Mouse (Mus musculus): ENCODE measurements around the gene Polr2b. TPM values are rescaled to one million over a fixed set of nuclear protein-coding genes. Genes with fewer than 3 reads are reported as not detected.
A peak's percentile ranks its signal among the peaks of the same experiment; 100 is the strongest.

The Polr2b gene
- total RNA-seq (2015), result 95.0 and 110 TPM in 2 replicates
- total RNA-seq (2017), result 138 and 151 TPM in 2 replicates

DNA sequence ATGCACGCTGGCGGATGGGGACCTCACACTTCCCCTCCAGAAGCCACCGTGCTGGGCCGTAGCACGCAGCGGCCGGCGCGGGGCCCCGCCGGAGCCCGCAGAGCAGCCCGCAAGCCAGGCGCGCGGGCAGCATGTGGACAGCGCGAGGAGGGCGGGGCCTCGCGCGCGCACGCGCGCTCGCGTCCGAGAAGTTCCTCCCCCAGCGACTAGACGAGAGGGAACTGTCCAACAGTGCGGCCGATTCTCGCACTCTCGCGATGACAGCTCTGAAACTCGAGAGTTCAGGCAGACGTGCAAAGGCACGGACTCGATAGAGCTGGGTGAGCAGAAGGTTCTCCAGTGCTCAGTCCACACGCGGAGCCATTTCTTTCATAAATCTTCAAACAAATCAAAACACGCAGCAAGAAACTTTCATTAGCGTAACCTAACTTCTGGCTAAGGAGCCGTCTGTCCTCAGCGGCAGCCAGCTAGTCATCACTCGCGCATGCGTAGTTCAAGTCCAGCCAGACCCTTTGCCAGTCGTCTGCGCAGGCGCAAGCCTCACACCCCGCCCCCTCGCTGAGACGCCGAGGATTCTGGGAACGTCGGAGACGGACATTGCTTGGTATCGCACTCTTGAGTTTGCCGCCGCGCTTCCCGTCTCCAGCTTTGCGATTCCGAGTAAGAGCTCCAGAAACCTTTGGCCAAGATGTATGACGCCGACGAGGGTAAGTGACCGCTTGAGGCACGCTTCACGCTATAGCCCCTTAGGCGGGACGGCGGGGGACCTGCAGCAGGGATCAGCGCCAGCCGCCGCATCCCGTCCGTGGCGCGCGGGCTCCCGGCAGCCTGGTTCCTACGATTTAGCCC is at the start of gene Polr2b, which contains the start of gene Noa1:
Polr2b (plus strand) TSS at position 224 of the 849 bp plus-strand sequence.
Noa1 (minus strand) TSS at position 161 of the 849 bp plus-strand sequence.
- ATAC-seq (replicated peaks; ENCODE audit: poor library complexity), result peak; percentile 87

DNA sequence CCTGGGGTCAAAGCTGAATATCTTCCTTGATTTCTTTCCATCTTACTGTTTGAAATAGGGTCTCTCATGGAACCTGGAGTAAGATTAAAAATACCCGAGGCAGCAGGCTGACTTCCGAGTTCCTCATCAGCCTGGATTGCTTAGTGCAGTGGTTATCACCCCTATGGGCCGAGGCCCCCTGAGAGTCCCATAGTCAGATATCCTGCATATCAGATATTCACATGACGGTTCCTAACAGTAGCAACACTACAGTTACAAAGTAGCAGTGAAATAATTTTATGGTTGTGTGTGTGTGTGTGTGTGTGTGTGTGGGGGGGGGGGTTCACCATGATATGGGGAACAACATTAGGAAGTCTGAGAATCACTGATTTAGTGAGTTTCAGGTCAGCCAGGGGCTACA is 48.8 kb upstream of the Polr2b start:
- no peak for ATAC-seq (replicated peaks; ENCODE audit: poor library complexity)

DNA sequence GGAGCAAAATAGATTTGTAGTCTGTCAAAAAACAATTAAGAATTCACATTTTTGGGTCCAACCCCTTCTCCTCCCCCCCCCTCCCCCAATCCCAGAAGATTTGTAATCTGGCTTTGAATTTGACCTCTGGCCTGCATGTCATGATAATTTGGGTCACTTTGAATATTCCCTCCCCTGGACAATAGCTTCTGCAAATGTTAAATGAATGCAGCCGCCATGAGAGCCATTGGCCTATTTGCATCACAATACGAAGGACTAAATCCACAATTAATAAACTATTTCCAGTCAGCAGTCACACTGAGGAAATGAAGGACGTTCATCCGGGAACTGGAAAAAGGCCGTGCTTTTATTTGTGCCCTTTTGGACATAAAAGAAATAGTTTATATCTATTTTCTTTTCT is 47.8 kb upstream of the Polr2b start:
- no peak for ATAC-seq (replicated peaks; ENCODE audit: poor library complexity)

DNA sequence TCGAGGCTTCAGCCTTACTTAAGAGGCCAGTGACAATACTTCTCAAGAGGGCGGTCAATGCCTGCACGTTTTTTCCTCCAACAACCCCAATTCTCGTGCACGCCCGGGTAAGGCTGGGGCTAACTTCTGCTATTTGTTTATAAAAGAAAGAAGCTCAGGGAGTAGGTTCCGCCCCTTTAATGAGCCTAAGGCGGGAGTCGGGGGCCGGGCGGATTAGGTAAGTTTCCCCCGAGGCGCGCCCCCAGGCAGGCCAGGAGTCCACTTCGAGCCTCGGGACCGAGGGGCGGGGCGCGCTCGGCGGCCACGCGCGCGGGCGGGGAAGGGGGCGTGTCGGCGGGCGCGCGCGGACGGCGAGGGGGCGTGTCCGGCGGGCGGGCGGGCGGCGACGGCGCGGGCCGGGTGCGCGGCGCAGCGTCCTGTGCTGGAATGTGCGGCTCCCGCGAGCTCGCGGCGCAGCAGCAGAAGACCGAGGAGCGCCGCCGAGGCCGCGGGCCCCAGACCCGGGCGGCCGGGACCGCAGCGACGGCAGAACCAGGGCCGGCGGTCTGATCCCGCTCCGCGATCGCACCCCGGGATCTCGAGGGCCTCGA is 44.8 kb upstream of the Polr2b start, which contains the start of gene Rest:
Rest (plus strand) TSS at position 411 of the 590 bp plus-strand sequence.
- ATAC-seq (replicated peaks; ENCODE audit: poor library complexity), result peak; percentile 69

DNA sequence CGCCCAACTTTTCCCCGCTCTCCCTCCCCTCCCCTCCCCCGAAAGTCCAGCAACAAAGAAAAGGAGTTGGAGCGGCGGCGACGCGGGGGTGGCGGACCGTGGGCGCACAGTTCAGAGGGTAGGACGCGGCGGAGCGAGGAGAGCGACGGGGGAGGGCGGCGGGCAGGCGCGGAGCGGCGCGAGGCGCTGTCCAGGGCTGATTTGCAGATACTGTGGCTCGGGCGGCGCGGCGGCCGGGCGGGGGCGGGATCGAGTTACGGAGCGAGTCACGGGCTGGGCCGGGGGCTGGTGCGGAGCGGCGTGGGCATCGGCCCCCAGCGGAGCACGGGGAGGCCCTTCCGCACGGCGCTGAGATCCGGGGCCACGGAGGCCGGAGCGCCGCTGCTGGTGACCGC is 44.3 kb upstream of the Polr2b start:
- ATAC-seq (replicated peaks; ENCODE audit: poor library complexity), result peak; percentile 55

DNA sequence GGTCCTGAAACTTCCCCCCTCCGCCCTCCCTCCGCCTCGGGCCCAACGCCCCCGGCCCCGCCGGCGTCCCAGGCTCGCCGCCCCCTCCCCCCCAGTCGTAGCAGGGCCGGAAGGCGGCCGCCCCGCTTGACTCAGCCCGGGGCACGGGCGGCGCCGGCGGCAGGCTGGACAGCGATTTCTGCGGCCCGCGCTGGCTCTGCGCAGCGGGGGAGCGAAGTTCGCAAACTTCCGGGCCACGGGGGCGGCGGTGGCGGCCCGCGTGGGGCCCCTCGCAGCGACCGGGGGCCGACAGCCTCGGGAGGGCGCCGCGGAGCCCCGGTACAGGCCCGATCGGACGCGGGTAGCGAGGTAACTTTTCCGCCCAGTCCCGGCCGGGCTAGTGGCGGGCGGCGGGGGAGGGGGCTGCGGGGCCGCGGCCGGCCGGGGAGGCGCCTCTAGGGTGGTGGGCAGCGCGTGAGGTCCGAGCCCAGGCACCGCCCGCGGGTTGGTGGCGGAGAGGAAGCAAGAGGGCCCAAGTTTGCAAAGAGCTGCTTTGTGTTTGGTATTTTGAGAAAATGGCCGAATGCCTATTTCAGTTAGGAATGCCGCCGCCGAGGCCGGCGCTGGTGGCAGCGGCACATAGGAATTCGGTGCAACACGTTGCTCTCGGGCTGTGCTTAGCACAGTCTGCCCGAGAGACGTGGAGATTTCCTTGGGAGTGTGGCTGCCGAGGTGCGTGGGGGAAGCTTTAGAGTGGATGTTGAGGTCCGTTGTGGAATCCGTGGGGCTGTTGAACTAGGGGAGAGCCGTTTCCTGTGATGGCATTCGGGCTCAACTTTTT is 43.7 kb upstream of the Polr2b start:
- peak; percentile 13 for ATAC-seq (replicated peaks; ENCODE audit: poor library complexity)

DNA sequence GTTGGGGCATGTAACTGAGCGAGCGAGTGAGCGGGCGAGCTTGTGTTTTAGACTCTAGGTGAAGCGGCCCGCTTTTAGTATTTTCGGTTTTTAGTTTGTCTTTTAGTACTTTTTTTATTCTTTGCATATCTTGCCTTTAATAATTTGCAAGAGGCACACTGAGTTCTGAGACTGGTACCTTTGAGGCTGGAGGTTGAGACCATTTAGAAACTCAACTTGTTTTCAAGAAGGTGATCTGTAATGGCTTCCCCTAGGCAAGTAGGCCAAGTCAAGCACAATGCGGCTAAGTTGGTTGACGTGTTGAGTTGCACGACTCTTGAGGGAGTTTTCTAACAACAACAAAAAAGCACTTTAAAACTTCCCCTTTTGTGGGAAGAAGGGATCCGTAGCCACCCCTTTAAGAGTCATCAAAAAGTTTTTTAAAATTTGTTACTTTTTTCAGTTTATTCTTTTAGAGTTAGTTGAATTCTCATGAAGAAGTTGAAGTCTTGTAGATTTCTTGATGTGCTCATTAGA is 43.0 kb upstream of the Polr2b start:
- ATAC-seq (replicated peaks; ENCODE audit: poor library complexity), result peak; percentile 47

DNA sequence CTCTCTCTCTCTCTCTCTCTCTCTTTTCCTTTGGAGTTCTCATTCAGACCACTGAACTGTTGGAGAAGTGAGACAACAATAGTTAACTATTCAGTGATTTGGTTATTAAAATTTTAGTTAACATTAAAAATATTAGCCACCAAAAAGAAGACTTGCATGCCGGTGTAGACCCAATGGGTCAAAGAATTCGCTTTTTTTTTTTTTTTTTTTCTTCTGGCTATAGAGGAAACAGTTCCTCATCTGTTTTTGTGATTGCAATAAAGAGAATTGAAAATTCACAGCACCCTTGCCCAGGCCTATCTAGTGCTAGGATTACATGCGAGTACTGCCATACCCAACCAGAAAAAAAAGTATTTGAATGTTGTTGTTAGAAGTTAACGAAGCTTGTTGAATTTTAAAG is 42.5 kb upstream of the Polr2b start:
- no peak for ATAC-seq (replicated peaks; ENCODE audit: poor library complexity)

DNA sequence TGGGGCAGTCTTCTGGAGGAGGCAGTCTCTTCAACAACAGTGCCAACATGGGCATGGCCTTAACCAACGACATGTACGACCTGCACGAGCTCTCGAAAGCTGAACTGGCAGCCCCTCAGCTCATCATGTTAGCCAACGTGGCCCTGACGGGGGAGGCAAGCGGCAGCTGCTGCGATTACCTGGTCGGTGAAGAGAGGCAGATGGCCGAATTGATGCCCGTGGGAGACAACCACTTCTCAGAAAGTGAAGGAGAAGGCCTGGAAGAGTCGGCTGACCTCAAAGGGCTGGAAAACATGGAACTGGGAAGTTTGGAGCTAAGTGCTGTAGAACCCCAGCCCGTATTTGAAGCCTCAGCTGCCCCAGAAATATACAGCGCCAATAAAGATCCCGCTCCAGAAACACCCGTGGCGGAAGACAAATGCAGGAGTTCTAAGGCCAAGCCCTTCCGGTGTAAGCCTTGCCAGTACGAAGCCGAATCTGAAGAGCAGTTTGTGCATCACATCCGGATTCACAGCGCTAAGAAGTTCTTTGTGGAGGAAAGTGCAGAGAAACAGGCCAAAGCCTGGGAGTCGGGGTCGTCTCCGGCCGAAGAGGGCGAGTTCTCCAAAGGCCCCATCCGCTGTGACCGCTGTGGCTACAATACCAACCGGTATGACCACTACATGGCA is 41.9 kb upstream of the Polr2b start:
- ATAC-seq (replicated peaks; ENCODE audit: poor library complexity), result no peak

DNA sequence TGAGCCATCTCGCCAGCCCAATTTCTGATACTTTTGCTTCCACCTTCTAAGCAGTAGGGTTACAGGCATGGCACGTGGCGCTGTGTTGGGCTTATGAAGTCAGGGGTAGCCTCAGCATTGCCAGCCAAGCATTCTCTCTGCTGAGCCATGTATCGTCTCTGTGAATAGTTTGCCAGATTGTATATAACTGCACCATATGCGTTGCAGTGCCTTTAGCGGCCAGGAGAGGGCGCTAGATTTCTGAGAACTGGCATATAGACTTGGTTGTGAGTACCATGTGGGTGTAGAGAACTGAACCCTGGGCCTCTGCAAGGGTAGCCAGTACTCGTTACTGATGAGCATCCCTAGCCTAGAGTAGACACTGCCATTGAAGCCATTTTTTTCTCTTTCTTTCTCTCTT is 40.5 kb upstream of the Polr2b start:
- ATAC-seq (replicated peaks; ENCODE audit: poor library complexity), result no peak

DNA sequence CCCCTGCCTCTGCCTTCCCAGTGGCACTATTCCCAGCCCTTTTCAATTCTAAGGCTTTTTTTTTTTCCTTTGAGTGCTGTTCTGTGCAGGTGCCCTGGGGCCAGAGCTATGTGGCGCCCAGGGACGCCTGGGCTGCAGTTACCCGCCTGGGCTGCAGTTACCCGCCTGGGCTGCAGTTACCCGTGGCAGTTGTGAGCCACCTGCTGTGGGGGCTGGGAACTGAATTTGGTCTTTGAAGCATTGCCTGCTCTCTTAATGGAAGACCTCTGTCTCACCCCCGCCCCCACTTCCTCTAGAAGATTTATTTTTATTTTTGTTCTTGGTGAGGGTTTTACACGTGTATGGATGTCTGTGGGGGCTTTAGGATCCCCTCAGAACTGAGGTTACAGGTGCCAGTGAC is 36.8 kb upstream of the Polr2b start:
- peak; percentile 65 for ATAC-seq (replicated peaks; ENCODE audit: poor library complexity)

DNA sequence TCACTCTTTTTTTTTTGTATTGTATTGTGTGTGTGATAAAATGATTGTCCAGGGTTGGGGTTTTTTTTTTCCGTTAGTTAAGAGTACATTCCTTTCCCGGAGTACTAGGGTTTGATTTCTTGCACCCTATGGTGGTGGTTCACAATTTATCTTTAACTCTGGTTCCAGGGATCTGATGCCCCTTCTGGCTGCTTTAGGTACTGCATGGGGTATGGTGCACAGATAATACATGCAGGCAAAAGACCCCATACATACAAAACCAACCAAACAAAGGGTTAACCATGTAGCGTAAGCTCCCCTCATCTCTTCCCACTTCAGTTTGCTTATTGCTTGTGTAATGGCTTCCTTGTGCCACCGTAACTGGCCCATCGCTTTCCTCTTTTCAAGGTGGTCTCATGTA is 34.0 kb upstream of the Polr2b start:
- peak; percentile 72 for ATAC-seq (replicated peaks; ENCODE audit: poor library complexity)

DNA sequence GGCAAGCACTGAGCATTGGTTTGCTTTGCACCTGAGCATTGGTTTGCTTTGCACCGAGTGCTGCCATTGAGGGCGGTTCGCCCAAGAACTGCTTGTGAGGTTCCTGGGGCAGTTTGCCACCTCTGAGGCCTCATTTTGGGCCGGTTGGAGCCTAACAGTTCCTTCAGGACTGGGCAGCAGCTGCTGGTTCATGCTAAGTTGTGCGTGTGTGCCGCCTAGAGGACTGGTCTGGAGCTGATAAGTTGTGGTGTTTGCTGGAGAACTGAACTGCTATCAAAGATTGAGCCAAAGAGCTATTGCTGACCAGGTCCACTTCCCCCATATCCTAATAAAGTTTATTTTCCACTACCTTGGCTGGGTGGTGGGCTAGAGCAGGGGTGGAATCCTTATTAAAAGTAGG is 32.7 kb upstream of the Polr2b start:
- peak; percentile 59 for ATAC-seq (replicated peaks; ENCODE audit: poor library complexity)

DNA sequence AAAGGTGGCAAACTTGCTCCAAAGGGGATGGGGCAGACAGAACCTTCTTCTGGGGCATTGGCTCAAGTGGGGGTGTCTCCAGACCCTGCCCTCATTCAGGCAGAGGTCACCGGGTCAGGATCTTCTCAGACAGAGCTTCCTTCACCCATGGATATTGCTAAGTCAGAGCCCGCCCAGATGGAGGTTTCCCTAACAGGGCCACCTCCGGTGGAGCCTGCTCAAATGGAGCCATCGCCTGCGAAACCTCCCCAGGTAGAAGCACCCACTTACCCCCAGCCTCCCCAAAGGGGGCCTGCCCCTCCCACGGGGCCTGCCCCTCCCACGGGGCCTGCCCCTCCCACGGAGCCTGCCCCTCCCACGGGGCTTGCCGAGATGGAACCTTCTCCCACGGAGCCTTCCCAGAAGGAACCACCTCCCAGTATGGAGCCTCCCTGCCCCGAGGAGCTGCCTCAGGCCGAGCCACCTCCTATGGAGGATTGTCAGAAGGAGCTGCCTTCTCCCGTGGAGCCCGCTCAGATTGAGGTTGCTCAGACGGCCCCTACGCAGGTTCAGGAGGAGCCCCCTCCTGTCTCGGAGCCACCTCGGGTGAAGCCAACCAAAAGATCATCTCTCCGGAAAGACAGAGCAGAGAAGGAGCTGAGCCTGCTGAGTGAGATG is 28.3 kb upstream of the Polr2b start:
- no peak for ATAC-seq (replicated peaks; ENCODE audit: poor library complexity)

DNA sequence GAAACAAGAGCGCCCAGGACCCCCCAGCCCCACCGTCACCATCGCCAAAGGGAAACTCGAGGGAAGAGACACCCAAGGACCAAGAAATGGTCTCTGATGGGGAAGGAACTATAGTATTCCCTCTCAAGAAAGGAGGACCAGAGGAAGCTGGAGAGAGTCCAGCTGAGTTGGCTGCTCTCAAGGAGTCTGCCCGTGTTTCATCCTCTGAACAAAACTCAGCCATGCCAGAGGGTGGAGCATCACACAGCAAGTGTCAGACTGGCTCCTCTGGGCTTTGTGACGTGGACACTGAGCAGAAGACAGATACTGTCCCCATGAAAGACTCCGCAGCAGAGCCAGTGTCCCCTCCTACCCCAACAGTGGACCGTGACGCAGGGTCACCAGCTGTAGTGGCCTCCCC is 27.7 kb upstream of the Polr2b start:
- no peak for ATAC-seq (replicated peaks; ENCODE audit: poor library complexity)

DNA sequence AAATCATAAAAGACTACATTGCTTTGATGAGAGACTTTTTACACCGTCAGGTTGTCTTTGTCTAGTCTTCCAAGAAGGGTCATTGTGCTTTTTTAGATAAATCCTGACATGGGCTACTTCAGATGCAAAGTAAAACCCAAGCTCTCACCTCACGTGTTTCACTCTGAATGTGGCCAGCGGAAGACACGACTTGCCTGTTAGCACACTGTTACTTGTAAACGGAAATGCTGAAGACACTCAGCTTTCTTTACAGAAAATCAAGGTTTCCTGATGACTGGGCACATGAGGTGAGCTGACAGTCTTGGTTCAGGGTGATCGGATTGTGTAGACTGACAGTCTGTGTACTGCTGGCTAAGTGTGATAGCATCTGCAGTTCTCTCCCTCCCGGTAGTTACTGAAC is 24.3 kb upstream of the Polr2b start:
- no peak for ATAC-seq (replicated peaks; ENCODE audit: poor library complexity)

DNA sequence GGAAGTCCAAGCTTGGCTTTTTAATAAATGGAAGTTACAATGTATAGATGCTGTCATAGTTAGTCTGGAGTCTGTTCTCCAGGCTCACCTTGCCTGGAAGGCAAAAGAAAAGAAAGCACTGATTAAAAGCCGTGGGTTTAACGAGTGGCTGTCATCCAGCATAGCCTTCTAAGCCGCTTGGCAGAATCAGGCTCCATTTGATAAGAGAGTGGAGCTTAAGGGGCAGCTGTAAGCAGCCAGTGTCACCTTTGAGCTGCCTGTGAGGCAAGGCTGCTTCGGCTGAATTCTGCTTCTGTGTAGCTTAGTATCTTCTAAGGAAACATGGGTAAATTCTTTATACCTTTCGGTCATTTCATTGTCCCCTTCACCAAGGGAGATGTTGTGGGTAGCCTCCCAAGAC is 23.0 kb upstream of the Polr2b start:
- no peak for ATAC-seq (replicated peaks; ENCODE audit: poor library complexity)

DNA sequence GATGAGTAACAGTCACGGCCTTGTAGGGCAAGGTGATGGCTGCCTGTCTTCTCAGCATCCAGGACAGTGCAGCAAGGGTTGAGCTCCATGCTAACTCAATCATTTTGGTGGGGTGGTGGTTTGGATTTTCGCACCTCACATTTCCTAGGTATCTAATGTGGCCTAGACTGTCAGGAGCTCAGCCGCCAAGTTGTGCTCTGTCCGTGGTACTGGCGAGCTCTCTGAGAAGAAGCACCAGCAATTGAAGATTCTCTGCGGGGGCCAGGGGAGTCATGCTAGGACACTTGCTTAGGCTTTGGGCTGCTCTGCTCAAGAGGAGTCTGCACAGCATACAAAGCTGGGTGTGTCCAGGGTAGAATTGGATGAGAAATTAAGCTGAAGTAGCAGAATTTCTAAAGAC is 22.0 kb upstream of the Polr2b start:
- ATAC-seq (replicated peaks; ENCODE audit: poor library complexity), result no peak

DNA sequence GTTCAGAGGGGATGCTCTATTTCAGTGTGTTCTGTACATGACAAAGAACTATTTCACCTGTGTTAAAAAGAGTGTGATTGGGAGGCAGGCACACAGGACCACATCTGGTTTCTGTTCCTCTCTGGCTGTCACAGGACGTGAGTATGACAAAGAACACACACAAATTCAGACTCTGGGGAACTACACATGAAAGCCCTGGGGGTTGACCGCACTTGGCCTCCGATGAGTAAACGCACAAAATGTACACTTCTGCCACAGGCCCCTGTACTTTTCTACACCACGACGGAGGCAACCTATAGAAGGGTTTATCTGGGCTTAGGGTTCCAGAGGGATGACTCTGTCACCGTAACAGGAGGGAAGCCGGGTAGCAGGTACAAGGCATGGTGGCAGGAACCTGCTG is 20.3 kb upstream of the Polr2b start:
- no peak for ATAC-seq (replicated peaks; ENCODE audit: poor library complexity)

DNA sequence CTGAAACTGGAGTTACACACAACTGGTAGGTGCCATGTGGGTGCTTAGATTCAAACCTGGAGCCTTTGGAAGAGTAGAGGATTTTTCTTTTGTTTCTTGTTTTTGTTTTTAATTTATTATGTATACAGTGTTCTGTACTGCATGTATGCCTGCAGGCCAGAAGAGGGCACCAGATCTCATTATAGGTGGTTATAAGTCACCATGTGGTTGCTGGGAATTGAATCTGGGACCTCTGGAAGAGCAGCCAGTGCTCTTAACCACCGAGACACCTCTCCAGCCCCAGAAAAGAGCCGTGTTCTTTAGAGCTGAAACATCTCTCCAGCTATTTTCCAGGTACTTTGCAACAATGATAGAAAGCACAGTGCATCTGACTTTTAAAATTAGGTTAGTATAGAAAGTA is 19.3 kb upstream of the Polr2b start:
- no peak for ATAC-seq (replicated peaks; ENCODE audit: poor library complexity)

All from megakaryocyte progenitor cell, adult 5-6 weeks (primary cell).